Mouse (Mus musculus) limb, embryonic 11.5 days (tissue): ENCODE results near the gene Rcl1. TPM values are rescaled to one million over a fixed set of nuclear protein-coding genes. Genes with fewer than 3 reads are reported as not detected.

Experiments
- ATAC-seq: fragments of 200-750 bp; cut with Nextera tagmentation; 2 replicates; pipeline ENCODE4 v1.8.0; 2017; ENCODE audit warnings: low read depth; ENCODE audit not compliant: insufficient number of reproducible peaks, low FRiP score, low TSS enrichment
- DNase-seq: peaks from one replicate; pipeline ENCODE4 v3.0.0-alpha.2; 2015; ENCODE audit warnings: low spot score
- H3K27ac ChIP-seq: fragments of 300-500 bp; sonication (generic); replicated peaks from 2 replicates; pipeline ENCODE4 v1.5.1; 2014; ENCODE audit warnings: low read depth, mild to moderate bottlenecking, low read length
- H3K27me3 ChIP-seq: fragments of 300-500 bp; sonication (generic); 2 replicates; pipeline ENCODE4 v1.6.1; 2014; ENCODE audit warnings: mild to moderate bottlenecking, low read length, mixed read lengths; ENCODE audit not compliant: control insufficient read depth, insufficient read depth
- H3K36me3 ChIP-seq: fragments of 300-500 bp; sonication (generic); 2 replicates; pipeline ENCODE4 v1.6.1; 2014; ENCODE audit warnings: mild to moderate bottlenecking, low read length, moderate library complexity, mixed read lengths; ENCODE audit not compliant: control insufficient read depth, insufficient read depth
- H3K4me1 ChIP-seq: fragments of 300-500 bp; sonication (generic); 2 replicates; pipeline ENCODE4 v1.6.1; 2014; ENCODE audit warnings: low read length, mixed read lengths; ENCODE audit not compliant: control insufficient read depth, insufficient read depth
- H3K4me2 ChIP-seq: fragments of 300-500 bp; sonication (generic); 2 replicates; pipeline ENCODE4 v1.6.1; 2014; ENCODE audit warnings: low read depth, mild to moderate bottlenecking, moderate library complexity; ENCODE audit not compliant: severe bottlenecking
- H3K4me3 ChIP-seq: fragments of 300-500 bp; sonication (generic); 2 replicates; pipeline ENCODE4 v1.5.1; 2014; ENCODE audit warnings: low read depth, low read length
- H3K9ac ChIP-seq: fragments of 300-500 bp; sonication (generic); 2 replicates; pipeline ENCODE4 v1.6.1; 2014; ENCODE audit warnings: mild to moderate bottlenecking, low read length
- H3K9me3 ChIP-seq: fragments of 300-500 bp; sonication (generic); 2 replicates; pipeline ENCODE4 v1.6.1; 2016; ENCODE audit warnings: low read length; ENCODE audit not compliant: control insufficient read depth
- WGBS: fragments of 180-500 bp; shearing (Covaris S2); extraction: QIAGEN DNeasy Blood & Tissue Kit; methylation state at CpG from one replicate; pipeline ENCODE4 v1.1.7; 2014; 5-methylcytosine and 5-hydroxymethylcytosine counted together
- polyA plus RNA-seq: library from polyadenylated mRNA; unstranded; fragments of >200 nt; fragmentation: Nextera tagmentation; extraction: Ambion mirVana; gene quantifications from 2 replicates; pipeline ENCODE4 v1.2.1, GENCODE M21; 2014

The Rcl1 gene
- polyA plus RNA-seq, 1 experiment from 2014 or later, result 68.3 TPM

GRCm38 (mm10) chr19:29145421-29145820, 44.2 kb downstream of the Rcl1 start:
- Histone ChIP-seq H3K27me3 (no peaks in the 10 kb centered on the region), H3K9ac (no peak overlapping the region), H3K9me3 (no peaks in the 10 kb centered on the region), H3K4me2 (no peak overlapping the region), H3K4me1 (no peaks in the 10 kb centered on the region), H3K4me3 (no peak overlapping the region), H3K27ac (no peak overlapping the region), H3K36me3 (0 out of 2 replicates have a peak, but pooled peaks cover 2% of the 10 kb centered on the region)
- WGBS, result 97% methylated on average over 6 of the region's 6 CpGs
- no peak for DNase-seq
- ATAC-seq, result no peak

- Histone ChIP-seq H3K27me3 (no peaks in the 10 kb centered on the region), H3K27ac (no peak overlapping the region), H3K9me3 (no peaks in the 10 kb centered on the region), H3K4me1 (no peaks in the 10 kb centered on the region), H3K36me3 (0 out of 2 replicates have a peak, but pooled peaks cover 2% of the 10 kb centered on the region), H3K9ac (no peak overlapping the region), H3K4me2 (no peak overlapping the region), H3K4me3 (no peak overlapping the region)
- ATAC-seq, result no peak
- no peak for DNase-seq
- WGBS, result 89% methylated on average over 9 of the region's 9 CpGs
Measured at GRCm38 (mm10) chr19:29146820-29147219, 45.6 kb downstream of the Rcl1 start.

DNA sequence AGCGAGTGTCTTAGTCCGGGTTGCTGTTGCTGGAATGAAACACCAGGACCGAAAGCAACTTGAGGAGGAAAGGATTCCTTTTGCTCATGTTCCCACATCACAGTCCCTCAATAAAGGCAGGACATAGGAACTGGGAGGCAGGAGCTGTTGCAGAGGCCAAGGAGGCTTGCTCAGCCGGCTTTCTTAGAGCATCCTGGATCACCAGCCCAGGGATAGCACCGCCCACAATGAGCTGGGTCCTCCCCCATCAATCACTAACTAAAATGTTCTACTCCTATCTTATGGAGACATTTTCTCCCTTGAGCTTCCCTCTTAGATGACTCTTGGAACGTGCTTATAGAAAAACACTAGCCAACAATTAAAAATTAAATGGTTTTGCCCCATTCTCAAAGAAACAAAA, 48.4 kb downstream of the Rcl1 start:
- DNase-seq (no peak), ATAC-seq (no peak)
- Histone ChIP-seq H3K4me2 (no peak overlapping the region), H3K9ac (no peak overlapping the region), H3K27ac (no peak overlapping the region), H3K4me3 (no peak overlapping the region), H3K36me3 (0 out of 2 replicates have a peak, but pooled peaks cover 2% of the 10 kb centered on the region), H3K4me1 (no peaks in the 10 kb centered on the region), H3K9me3 (no peaks in the 10 kb centered on the region), H3K27me3 (no peaks in the 10 kb centered on the region)
- 55% methylated on average over 6 of the region's 6 CpGs for WGBS

DNA sequence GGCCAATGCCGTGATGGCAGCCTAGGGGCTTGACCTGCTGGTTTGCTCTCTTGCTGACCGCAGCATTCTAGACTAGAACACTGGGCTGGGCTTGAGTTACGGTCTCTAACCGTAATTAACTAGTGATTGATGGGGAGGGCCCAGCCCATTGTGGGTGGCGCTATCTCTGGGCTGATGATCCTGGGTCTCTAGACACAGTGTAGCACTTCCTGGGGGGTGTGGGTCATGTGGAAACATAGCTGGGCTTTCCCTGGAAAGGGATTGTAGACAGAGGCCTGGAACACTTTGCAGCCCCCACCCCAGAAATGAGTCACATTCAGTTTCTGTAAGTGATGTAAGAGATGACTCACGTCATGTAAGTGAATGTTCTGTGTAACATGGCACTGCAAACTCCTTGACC, 48.9 kb downstream of the Rcl1 start:
- DNase-seq (no peak), ATAC-seq (no peak)
- H3K4me2 ChIP-seq, result no peak overlapping the region
- no peaks in the 10 kb centered on the region for H3K4me1 ChIP-seq
- H3K9ac ChIP-seq, result no peak overlapping the region
- H3K36me3 ChIP-seq, result 0 out of 2 replicates have a peak, but pooled peaks cover 2% of the 10 kb centered on the region
- WGBS, result 34% methylated on average over 6 of the region's 6 CpGs
- no peaks in the 10 kb centered on the region for H3K9me3 ChIP-seq
- H3K4me3 ChIP-seq, result no peak overlapping the region
- no peaks in the 10 kb centered on the region for H3K27me3 ChIP-seq
- H3K27ac ChIP-seq, result no peak overlapping the region

GRCm38 (mm10) chr19:29151443-29151842, 50.3 kb downstream of the Rcl1 start:
- 83% methylated on average over 2 of the region's 2 CpGs for WGBS
- no peaks in the 10 kb centered on the region for H3K27me3 ChIP-seq
- H3K4me3 ChIP-seq, result no peak overlapping the region
- no peaks in the 10 kb centered on the region for H3K4me1 ChIP-seq
- H3K36me3 ChIP-seq, result no peaks in the 10 kb centered on the region
- H3K4me2 ChIP-seq, result no peak overlapping the region
- DNase-seq, result no peak
- ATAC-seq, result no peak
- no peaks in the 10 kb centered on the region for H3K9me3 ChIP-seq
- no peak overlapping the region for H3K27ac ChIP-seq
- no peak overlapping the region for H3K9ac ChIP-seq

GRCm38 (mm10) chr19:29155552-29155951, 54.4 kb downstream of the Rcl1 start:
- Histone ChIP-seq H3K9me3 (no peaks in the 10 kb centered on the region), H3K4me3 (no peak overlapping the region), H3K4me2 (no peak overlapping the region), H3K4me1 (no peaks in the 10 kb centered on the region), H3K27ac (no peak overlapping the region), H3K9ac (no peak overlapping the region), H3K36me3 (no peaks in the 10 kb centered on the region), H3K27me3 (no peaks in the 10 kb centered on the region)
- 62% methylated on average over 3 of the region's 3 CpGs for WGBS
- ATAC-seq, result no peak
- no peak for DNase-seq

GRCm38 (mm10) chr19:29156417-29156816, 55.2 kb downstream of the Rcl1 start:
- Histone ChIP-seq H3K27me3 (no peaks in the 10 kb centered on the region), H3K4me1 (no peaks in the 10 kb centered on the region), H3K4me3 (no peak overlapping the region), H3K27ac (no peak overlapping the region), H3K9me3 (no peaks in the 10 kb centered on the region), H3K36me3 (no peaks in the 10 kb centered on the region), H3K9ac (no peak overlapping the region), H3K4me2 (no peak overlapping the region)
- ATAC-seq (no peak), DNase-seq (no peak)
- 52% methylated on average over 3 of the region's 3 CpGs for WGBS

- H3K4me3 ChIP-seq, result no peak overlapping the region
- no peaks in the 10 kb centered on the region for H3K36me3 ChIP-seq
- no peak overlapping the region for H3K9ac ChIP-seq
- ATAC-seq (no peak), DNase-seq (no peak)
- no peaks in the 10 kb centered on the region for H3K9me3 ChIP-seq
- no peaks in the 10 kb centered on the region for H3K27me3 ChIP-seq
- H3K4me1 ChIP-seq, result no peaks in the 10 kb centered on the region
- no peak overlapping the region for H3K27ac ChIP-seq
- no peak overlapping the region for H3K4me2 ChIP-seq
- WGBS, result 94% methylated on average over 5 of the region's 5 CpGs
Measured at GRCm38 (mm10) chr19:29157678-29158466, 56.7 kb downstream of the Rcl1 start.

DNA sequence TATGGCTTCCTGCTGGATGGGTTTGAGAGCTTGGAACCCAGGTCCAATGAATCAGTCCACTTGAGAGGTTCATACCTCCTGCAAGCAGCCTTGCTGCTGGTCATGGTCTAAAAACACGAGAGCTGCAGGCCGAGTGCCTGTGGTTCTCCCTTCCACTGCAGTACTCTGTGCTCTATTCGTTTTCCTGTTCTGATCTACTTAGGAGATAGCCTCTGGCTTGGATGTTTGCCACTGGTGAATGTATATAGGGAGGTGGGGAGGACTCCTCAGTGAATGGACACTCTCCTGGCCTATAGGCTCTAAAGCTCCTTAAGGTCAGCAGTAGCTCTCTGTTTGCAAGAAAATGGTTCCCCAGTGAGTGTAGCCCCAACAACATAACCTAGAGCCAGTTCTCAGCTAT, 57.3 kb downstream of the Rcl1 start:
- H3K4me3 ChIP-seq, result no peak overlapping the region
- no peaks in the 10 kb centered on the region for H3K36me3 ChIP-seq
- no peak overlapping the region for H3K4me2 ChIP-seq
- H3K27ac ChIP-seq, result no peak overlapping the region
- DNase-seq, result no peak
- H3K9me3 ChIP-seq, result no peaks in the 10 kb centered on the region
- no peaks in the 10 kb centered on the region for H3K4me1 ChIP-seq
- ATAC-seq, result no peak
- 77% methylated on average over 3 of the region's 3 CpGs for WGBS
- no peaks in the 10 kb centered on the region for H3K27me3 ChIP-seq
- no peak overlapping the region for H3K9ac ChIP-seq
